Mouse (Mus musculus) brain, embryonic 14.5 days (tissue): ENCODE measurements around the gene Olfr1441. TPM values are rescaled to one million over a fixed set of nuclear protein-coding genes. Genes with fewer than 3 reads are reported as not detected.

ENCODE experiments used
- DNase-seq: peaks from one replicate; pipeline ENCODE4 v3.0.0-alpha.2; 2011; ENCODE audit warnings: low read depth
- CTCF ChIP-seq: fragments of 200-500 bp; IDR thresholded peaks from 2 replicates; pipeline ENCODE4 v1.5.1; 2012; ENCODE audit warnings: inconsistent platforms, mild to moderate bottlenecking, moderate library complexity, borderline replicate concordance; ENCODE audit not compliant: insufficient read depth, insufficient read length; ENCODE audit errors: extremely low read depth
- POLR2A ChIP-seq: fragments of 200-500 bp; IDR thresholded peaks from 2 replicates; pipeline ENCODE4 v1.6.1; 2012; ENCODE audit warnings: mild to moderate bottlenecking, inconsistent platforms, borderline replicate concordance; ENCODE audit not compliant: poor library complexity, insufficient read depth, insufficient read length, severe bottlenecking; ENCODE audit errors: extremely low read depth
- polyA plus RNA-seq: library from polyadenylated mRNA; depleted of rRNA; stranded (reverse); fragments of >200 nt; gene quantifications from 2 replicates; pipeline ENCODE4 v1.2.3, GENCODE M21; 2012

The Olfr1441 gene
- polyA plus RNA-seq, 1 experiment = not detected

DNA sequence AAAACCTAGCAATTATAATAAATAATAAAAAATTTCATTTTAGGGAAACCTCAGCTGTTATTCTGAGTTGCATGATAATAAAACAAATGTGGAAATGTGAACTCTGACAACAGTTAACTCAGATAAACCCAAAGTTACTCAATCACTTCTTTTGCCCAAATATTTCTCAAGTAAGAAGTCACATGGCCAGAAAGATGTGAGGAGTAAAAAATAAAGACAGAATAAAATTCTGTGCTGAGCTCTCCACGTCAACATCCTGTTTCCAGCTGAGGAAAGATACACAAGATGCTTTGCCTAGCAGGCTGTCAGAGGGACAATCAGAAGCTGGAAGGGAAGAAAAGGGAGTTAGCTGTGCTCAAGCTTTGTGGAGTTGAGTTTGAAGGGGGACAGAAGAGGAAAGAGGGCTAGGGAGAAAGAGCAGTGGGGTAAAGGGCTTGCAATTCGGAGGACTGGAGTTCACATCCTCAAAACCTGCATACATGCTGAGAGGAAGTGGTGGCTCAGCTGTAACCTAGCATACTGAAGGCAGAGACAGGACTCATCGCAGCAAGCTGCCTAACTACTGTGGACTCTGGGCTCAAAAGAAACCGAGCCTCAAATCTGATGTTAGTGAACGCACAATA lies 23.0 kb downstream of the Olfr1441 start:
- DNase-seq = no peak
- no peak for TF ChIP-seq POLR2A
- no peak for TF ChIP-seq CTCF

DNA sequence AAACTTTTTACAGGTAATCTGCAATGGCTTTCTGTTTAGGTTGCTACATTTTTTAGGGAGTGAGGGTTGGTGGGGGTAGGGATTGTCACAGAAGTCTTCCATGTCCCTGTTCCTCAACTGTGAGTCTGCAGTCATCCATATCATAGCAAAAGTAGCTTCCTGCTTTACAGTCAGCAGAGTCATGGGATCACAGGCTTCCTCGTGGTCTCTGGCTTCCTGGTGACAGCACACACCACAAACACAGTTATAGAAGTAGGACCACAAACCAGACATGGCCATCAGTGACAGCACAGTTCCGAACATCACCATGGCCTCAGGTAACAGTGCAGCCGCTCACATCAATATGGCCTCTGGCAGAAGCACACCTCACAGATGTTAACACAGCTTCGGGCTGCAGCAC lies 25.3 kb downstream of the Olfr1441 start:
- no peak for DNase-seq
- TF ChIP-seq POLR2A (no peak), CTCF (no peak)

DNA sequence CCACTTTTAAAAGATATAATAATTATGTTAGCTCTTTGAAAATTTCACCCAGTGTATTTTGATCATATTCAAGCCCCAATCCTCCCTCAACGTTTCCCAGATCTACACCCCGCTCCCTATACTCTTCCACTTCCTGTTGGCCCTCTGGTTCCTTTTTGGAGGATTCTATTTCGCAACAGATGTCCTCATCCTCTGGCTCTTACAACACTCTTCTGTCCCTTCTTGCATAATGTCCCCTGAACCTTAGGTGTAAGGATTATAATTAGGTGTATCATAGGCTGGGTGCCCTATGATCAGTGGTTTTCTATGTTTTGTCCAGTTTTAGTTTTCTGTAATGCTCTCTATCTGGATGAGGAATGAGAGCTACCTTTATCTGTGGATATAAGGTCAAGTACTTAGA lies 27.8 kb downstream of the Olfr1441 start:
- no peak for DNase-seq
- TF ChIP-seq CTCF (no peak), POLR2A (no peak)

DNA sequence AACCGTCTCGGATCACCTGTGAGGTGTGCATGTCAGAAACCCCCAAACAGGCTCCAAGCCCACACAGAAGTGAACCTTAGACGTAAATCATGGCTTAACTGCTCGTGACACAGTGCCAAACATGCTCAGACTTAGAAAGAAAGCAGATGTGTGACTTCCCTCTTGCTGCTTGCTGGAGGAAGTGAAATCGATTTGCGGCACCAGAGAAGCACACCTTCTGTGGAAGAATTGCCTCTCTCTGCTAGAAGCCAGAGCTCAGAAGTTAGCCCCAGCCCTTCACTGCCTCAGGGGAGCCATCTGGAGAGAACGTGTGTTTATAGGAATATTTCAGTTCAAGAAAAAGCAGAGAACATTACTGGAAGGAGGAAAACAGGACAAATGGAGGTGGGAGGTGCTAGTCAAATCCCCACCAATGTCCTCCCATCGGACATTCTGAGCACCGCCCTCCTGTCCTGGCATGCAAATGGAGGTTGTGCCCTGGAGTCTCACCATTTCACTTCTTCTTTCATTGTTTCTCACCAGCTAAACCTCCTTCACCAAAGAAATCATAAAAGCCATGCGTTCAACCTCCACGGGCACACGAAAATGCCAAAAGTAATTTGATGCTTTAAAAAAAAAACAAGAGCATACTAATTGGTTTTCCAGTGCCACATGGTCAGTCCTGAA lies 40.3 kb downstream of the Olfr1441 start:
- TF ChIP-seq CTCF (no peak), POLR2A (no peak)
- no peak for DNase-seq

DNA sequence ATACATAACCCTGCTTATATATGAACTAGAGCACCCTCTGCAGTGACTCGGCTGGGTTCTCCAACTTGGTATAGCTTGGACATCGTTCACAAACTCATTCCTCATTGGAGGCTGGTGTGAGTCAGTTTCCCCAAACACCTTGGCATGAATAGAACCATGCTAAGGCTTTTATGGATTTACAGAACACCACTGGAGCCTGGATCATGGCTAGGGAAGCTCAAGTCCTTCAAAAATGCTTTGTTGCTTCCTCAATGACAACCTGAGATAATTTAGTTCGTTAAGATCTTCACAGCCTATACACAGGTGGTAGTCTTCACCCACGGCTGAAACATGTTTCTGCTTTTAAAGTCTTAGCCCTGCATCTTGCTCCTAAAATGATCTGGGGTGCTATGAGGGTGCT lies 42.3 kb downstream of the Olfr1441 start:
- no peak for DNase-seq
- TF ChIP-seq POLR2A (no peak), CTCF (no peak)

DNA sequence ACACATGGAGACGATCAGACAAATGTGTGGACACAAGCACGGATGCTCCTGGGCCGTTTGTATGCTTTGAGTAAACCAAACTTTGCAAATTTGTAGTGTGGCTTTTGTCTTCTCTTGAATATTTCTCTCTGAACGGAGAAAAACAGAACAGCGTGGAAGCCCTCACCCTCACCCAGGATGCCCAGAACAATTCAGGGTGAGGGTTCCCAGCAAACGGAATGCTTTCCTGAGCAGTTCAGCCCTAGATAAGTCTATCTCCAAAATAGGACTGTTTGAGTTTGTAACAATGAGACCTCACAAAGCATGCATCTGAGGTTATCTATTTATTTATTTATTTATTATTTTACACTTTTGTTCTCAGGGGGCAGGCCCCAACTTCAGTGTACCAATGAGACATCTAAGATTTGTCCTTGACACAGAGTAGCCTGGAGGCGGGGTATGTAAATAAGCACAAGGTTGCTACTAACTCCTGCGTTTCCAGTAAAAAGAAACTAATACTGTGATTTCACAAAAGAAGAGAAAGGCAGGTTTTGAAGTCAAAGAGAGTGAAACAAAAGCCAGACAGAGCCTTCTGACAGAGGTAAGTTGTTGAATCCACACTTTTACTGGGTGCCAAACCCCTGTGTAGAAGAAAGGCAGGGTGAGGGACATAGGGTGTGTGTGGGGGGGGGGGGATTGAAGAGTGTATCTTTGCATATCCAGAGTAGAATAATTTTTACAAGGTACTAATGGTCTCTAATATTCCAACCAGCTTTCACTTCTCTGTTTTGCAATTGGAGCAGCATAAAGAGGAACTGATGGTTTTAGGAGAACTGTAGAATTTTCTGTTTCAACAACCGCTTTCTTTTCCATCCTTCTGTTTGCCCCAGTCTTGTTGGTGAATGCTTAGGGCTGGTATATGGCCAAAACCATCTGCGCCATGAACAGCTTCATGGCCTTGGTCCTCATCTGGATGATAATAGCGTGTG lies 43.3 kb downstream of the Olfr1441 start, which contains the start of gene Mpeg1:
Mpeg1 (plus strand) TSS at position 498 of the 968 bp plus-strand sequence.
- no peak for DNase-seq
- TF ChIP-seq POLR2A (no peak), CTCF (no peak)

DNA sequence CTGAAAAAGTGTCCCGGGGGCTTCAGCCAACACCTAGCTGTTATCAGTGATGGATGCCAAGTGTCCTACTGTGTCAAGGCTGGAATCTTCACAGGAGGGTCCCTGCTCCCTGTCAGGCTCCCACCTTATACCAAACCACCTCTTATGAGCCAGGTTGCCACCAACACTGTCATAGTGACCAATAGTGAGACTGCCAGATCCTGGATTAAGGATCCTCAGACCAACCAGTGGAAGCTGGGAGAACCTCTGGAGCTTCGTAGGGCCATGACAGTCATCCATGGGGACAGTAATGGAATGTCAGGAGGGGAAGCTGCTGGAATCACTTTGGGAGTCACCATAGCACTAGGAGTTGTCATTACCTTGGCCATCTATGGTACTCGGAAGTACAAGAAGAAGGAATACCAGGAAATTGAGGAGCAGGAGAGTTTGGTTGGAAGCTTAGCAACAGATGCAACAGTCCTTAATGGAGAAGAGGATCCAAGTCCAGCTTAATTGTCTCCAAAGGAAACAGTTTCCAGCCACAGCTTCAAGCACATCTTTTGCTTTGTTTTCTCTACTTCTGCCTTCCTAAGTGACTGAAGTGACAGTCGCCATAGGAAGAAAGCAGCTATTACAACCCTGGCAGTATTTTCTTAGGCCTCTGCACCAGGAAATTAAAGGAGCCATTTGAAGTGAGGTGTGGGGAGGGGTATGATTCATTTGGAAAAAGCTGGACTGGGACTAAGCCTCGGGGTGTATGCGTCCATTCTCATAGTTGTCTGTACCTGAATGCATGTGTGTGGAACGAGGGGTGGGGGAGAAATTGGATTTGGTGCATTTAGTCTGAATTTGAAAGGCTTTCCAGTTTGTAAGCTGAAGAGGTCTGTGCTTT lies 45.9 kb downstream of the Olfr1441 start:
- TF ChIP-seq POLR2A (no peak), CTCF (no peak)
- DNase-seq = no peak

DNA sequence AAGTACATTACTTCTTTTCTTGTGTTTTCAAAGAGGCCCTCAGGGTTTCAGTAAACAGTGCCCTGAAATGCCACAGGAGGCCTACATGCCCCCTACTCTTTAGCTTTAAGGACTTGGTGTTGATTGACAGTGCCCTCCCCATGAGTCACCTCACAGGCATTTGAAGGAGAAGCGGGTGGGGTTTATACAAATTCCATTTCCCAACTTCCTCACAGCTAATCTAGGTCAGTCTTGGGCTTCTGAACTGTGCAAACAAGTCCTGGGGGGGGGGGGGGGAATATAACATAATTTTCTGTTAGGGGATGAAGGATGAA lies 46.4 kb downstream of the Olfr1441 start:
- TF ChIP-seq POLR2A = no peak
- no peak for TF ChIP-seq CTCF

DNA sequence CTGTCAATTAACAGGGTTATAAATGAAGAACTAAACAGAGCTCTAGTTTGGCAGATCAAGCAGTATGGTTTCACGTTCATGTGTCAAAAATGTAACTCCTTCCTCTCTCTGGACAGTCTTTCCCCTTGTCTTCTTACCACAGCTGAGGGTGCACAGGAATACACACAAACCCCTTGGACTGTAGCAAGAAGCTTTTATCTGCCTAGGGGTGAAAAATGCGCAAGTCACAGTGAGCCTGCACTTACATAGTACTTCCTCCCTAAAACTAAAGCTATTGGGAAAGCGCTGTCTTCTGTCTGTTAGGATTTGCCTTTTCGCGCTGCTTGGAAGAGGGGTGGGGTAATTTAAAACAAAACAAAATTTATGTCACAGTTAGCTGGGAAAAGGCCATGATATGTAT lies 46.9 kb downstream of the Olfr1441 start:
- TF ChIP-seq POLR2A (no peak), CTCF (no peak)
- DNase-seq = no peak

More for the DNA sequence above, 46.4 kb downstream of the Olfr1441 start:
- DNase-seq = peak; percentile 68

DNA sequence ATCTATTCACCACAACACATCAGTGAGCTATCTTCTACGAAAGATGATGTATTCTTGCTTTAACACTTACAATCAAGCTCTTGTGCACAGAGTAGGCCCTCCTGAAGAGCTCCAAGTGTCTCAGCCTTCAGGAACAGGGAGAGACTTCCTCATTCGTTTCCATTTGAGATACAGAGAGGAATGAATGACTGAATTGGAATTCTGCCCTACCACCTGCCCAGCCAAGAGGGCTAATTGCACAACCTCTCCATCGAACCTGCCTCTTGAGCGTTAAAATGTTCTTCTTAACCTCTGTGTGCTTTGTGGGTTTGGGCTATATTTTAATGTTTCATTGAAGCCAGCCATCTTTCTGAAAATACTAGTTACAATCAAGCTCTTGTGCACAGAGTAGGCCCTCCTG lies 47.4 kb downstream of the Olfr1441 start:
- no peak for DNase-seq
- TF ChIP-seq POLR2A (no peak), CTCF (no peak)

DNA sequence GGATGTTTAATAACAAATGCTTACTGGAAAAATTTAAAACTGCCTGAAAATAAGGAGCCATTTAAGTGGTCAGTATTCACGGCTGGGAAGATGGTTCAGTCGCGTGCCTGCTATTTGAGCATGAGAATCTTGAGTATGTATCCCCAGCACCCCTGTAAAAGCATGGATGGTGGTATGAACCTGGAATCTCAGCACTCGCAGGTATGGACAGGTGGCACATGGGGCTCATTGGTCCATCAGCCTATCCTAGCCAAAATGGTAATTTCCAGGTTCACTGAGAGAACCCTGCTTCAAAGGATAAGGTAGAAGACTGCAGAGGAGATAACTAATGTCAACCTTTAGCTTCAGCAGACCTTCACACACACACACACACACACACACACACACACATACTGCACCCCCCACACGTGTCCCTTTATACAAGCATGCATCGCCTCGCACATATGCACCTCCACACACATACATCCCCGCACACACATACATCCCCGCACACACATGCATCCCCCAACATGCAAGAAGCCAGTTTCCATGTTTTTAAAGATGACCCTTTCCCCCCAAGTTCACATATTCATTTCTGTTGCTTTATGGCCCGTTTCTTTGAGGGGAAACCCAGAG lies 48.4 kb downstream of the Olfr1441 start:
- TF ChIP-seq POLR2A (no peak), CTCF (no peak)
- no peak for DNase-seq

DNA sequence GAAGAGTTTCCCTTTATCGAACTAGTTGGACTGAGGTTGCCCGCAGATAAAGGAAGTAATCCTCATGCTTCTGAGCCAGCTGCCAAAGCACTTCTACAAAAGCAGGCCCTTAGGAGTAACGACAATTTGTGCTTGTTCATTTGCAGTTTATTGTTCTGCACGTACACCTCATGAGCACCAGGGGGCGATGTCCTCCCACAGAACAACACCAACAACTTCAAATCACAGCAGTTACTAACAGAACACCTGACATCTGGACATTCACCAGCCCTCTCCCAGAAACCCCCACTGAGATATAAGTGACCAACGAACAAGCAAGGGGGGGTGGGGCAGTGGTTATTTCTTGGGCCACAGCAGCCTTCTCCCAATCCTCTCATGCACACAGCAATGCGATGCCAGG lies 49.0 kb downstream of the Olfr1441 start:
- peak; percentile 85 for DNase-seq
- TF ChIP-seq POLR2A (no peak), CTCF (peak; percentile 83)
